Mouse (Mus musculus) urinary bladder, adult 18-20 months (tissue): ENCODE measurements at regions not wholly inside any gene's neighbourhood (a gene's known extent, or its start where the extent isn't known, plus 50 kb on each side); places are given as distances from the start of the nearest gene placed in this dataset.

ENCODE experiments used
- DNase-seq, 2 experiments: peaks; one replicate each; pipeline ENCODE4 v3.0.0; 2022; ENCODE audit warnings: low spot score in 2 of 2, mixed read lengths in 2 of 2

GRCm38 (mm10) chr3:119892533-119893164, 108.4 kb upstream of the Ptbp2 start:
- no peak for DNase-seq

- DNase-seq = no peak
Measured at GRCm38 (mm10) chr3:119890911-119891310, 106.6 kb upstream of the Ptbp2 start.

GRCm38 (mm10) chr3:119888487-119888886, 104.2 kb upstream of the Ptbp2 start:
- DNase-seq = no peak

GRCm38 (mm10) chr3:119876395-119876794, 92.1 kb upstream of the Ptbp2 start:
- DNase-seq = no peak

- no peak for DNase-seq
Measured at GRCm38 (mm10) chr3:119875061-119875460, 90.8 kb upstream of the Ptbp2 start.

- DNase-seq = no peak
Measured at GRCm38 (mm10) chr3:119862194-119862957, 78.1 kb upstream of the Ptbp2 start.
